Mouse (Mus musculus): ENCODE results near the gene Nt5c2.

- TF ChIP-seq CTCF (IDR thresholded peaks at IDR 0.05) (no peak), POLR2A (IDR thresholded peaks at IDR 0.05; ENCODE audit: insufficient read depth, low read depth, low read length) (no peak)
These were observed 82.3 kb downstream of the Nt5c2 start for GRCm38 (mm10) chr19:46932608-46933007.
